Mouse (Mus musculus) CH12.LX (cell line): ENCODE results near the gene Rrp36. TPM values are rescaled to one million over a fixed set of nuclear protein-coding genes. Genes with fewer than 3 reads are reported as not detected.
A peak's percentile ranks its signal among the peaks of the same experiment; 100 is the strongest.

ENCODE experiments used
- DNase-seq: peaks from one replicate; pipeline ENCODE4 v3.0.0-alpha.2; 2013; ENCODE audit errors: extremely low read depth
- H3K27ac ChIP-seq: 2 replicates; pipeline ENCODE4 v1.5.1; 2012; ENCODE audit warnings: low read depth, mild to moderate bottlenecking, control low read depth, moderate library complexity; ENCODE audit not compliant: insufficient read depth
- H3K27me3 ChIP-seq: replicated peaks from 2 replicates; pipeline ENCODE3; 2012; ENCODE audit warnings: inconsistent platforms
- H3K36me3 ChIP-seq, 2 experiments: replicated peaks in 1 of 2; 2 replicates each; pipeline versions ENCODE3 to v1.6.1; 2012; ENCODE audit warnings: inconsistent platforms in 1 of 2, low read length in 1 of 2, mild to moderate bottlenecking in 1 of 2, mixed read lengths in 1 of 2, moderate library complexity in 1 of 2; ENCODE audit not compliant: control insufficient read depth in 1 of 2, insufficient read depth in 1 of 2
- H3K4me1 ChIP-seq, 2 experiments: 2 replicates each; pipeline ENCODE4 v1.6.1; 2012; ENCODE audit warnings: inconsistent platforms in 1 of 2, moderate library complexity in 1 of 2; ENCODE audit not compliant: insufficient read depth in 2 of 2, control insufficient read depth in 1 of 2
- H3K4me2 ChIP-seq: 2 replicates; pipeline ENCODE4 v1.6.1; 2012; ENCODE audit warnings: low read depth, mild to moderate bottlenecking, control low read depth; ENCODE audit not compliant: poor library complexity, insufficient read depth, severe bottlenecking
- H3K4me3 ChIP-seq, 3 experiments: fragments of 150-350 bp in 1 of 3; sonication (generic) in 1 of 3; replicated peaks in 1 of 3; 2 replicates each; pipeline versions ENCODE3 to v1.5.1; 2011 to 2012; ENCODE audit warnings: low read depth in 2 of 3, low read length in 2 of 3, mild to moderate bottlenecking in 2 of 3, moderate library complexity in 2 of 3, control low read depth in 1 of 3, improper control_type of control experiment in 1 of 3, inconsistent platforms in 1 of 3, mixed read lengths in 1 of 3; ENCODE audit not compliant: poor library complexity in 1 of 3
- H3K79me2 ChIP-seq: replicated peaks from 2 replicates; pipeline ENCODE4 v1.6.1; 2012; ENCODE audit warnings: mild to moderate bottlenecking, moderate library complexity; ENCODE audit not compliant: control insufficient read depth, poor library complexity, insufficient read depth, severe bottlenecking; ENCODE audit errors: extremely low read depth
- H3K9ac ChIP-seq: 2 replicates; pipeline ENCODE4 v1.6.1; 2012; ENCODE audit warnings: low read depth, mild to moderate bottlenecking, control low read depth, moderate library complexity; ENCODE audit not compliant: insufficient read depth
- H3K9me3 ChIP-seq: replicated peaks from 2 replicates; pipeline ENCODE3; 2012; ENCODE audit warnings: low read length, inconsistent platforms, mixed read lengths
- BHLHE40 ChIP-seq: IDR thresholded peaks from 2 replicates; pipeline ENCODE4 v1.6.1; 2011; ENCODE audit warnings: mild to moderate bottlenecking, low read depth, low read length, improper control_type of control experiment
- GABPA ChIP-seq: IDR thresholded peaks from 2 replicates; pipeline ENCODE4 v1.6.1; 2012; ENCODE audit warnings: low read depth, low read length, improper control_type of control experiment, inconsistent platforms; ENCODE audit not compliant: insufficient replicate concordance
- USF1 ChIP-seq: IDR thresholded peaks from 2 replicates; pipeline ENCODE4 v1.6.1; 2014; ENCODE audit warnings: low read depth, mild to moderate bottlenecking, inconsistent platforms, low read length, improper control_type of control experiment
- USF2 ChIP-seq: conservative IDR thresholded peaks from 2 replicates; pipeline ENCODE4 v1.6.1; 2011; ENCODE audit warnings: low read depth, low read length, improper control_type of control experiment
- dilution Hi-C: fragments of 300-500 bp; cut with MboI; formaldehyde crosslinking; loops from 2 replicates; pipeline ENCODE4 v1.14.3; 2020; ENCODE audit warnings: low sequenced_read_pairs; ENCODE audit not compliant: extremely low pct_unique_long_range_greater_than_20kb, extremely low pct_ligation_motif_present
- in situ Hi-C: fragments of 300-500 bp; cut with MboI; formaldehyde crosslinking; loops from 3 replicates; pipeline ENCODE4 v1.14.3; 2019; ENCODE audit warnings: low sequenced_read_pairs, low pct_ligation_motif_present, low pct_unique_long_range_greater_than_20kb, mixed read lengths
- polyA plus RNA-seq: library from polyadenylated mRNA; unstranded; fragments of >175 nt; gene quantifications from 2 replicates; pipeline ENCODE4 v1.2.1, GENCODE M21; 2012; ENCODE audit warnings: low read depth; ENCODE audit not compliant: insufficient read length
- total RNA-seq, 2 experiments: library from RNA; depleted of rRNA; stranded (reverse); fragments of 300-350 nt in 1 of 2; fragments of >200 nt in 1 of 2; gene quantifications; 2 replicates each; pipeline ENCODE4 v1.2.3; 2012 to 2014

Gene Rrp36
- total and polyA plus RNA-seq, 3 experiments, result 38.1 to 53.6 (median 46.1) TPM

- no peaks in the 10 kb centered on the region for H3K36me3 ChIP-seq
- dilution Hi-C loops, result no loop called here
- no peak overlapping the region for H3K4me2 ChIP-seq
- no peak overlapping the region for H3K9ac ChIP-seq
- no peak for TF ChIP-seq GABPA
- H3K4me1 ChIP-seq, result peaks cover 39 to 64% of the 10 kb centered on the region in 2 experiments
- H3K27ac ChIP-seq, result no peak overlapping the region
- H3K79me2 ChIP-seq, result no peaks in the 10 kb centered on the region
- no peaks in the 10 kb centered on the region for H3K27me3 ChIP-seq
- no peak overlapping the region for H3K4me3 ChIP-seq
- no peaks in the 10 kb centered on the region for H3K9me3 ChIP-seq
- in situ Hi-C loops, result no loop called here
- DNase-seq, result no peak
These were observed 52.8 kb downstream of the Rrp36 start for GRCm38 (mm10) chr17:46621324-46621723.

GRCm38 (mm10) chr17:46619683-46620357, 54.3 kb downstream of the Rrp36 start:
- TF ChIP-seq USF2 (no peak), BHLHE40 (no peak)
- Histone ChIP-seq H3K79me2 (no peaks in the 10 kb centered on the region), H3K27me3 (no peaks in the 10 kb centered on the region), H3K36me3 (no peaks in the 10 kb centered on the region), H3K9me3 (no peaks in the 10 kb centered on the region), H3K4me2 (no peak overlapping the region), H3K4me1 (peaks cover 39 to 64% of the 10 kb centered on the region in 2 experiments), H3K4me3 (no peak overlapping the region), H3K9ac (no peak overlapping the region), H3K27ac (no peak overlapping the region)
- DNase-seq, result no peak
- in situ Hi-C loops, result no loop called here
- dilution Hi-C loops, result no loop called here

GRCm38 (mm10) chr17:46618769-46619682, 55.1 kb downstream of the Rrp36 start:
- Histone ChIP-seq H3K79me2 (no peaks in the 10 kb centered on the region), H3K9me3 (no peaks in the 10 kb centered on the region), H3K36me3 (no peaks in the 10 kb centered on the region), H3K4me1 (peaks cover 34 to 56% of the 10 kb centered on the region in 2 experiments), H3K4me3 (peak overlapping the region in 1 of 3 experiments; percentile 16), H3K9ac (no peak overlapping the region), H3K27ac (peak overlapping the region; percentile 61; the same call in 1 of the 2 replicates), H3K4me2 (peak overlapping the region; percentile 51), H3K27me3 (no peaks in the 10 kb centered on the region)
- in situ Hi-C loops, result no loop called here
- no peak for TF ChIP-seq USF1
- no peak for DNase-seq
- dilution Hi-C loops, result no loop called here
